Mouse (Mus musculus) fibroblast of lung, adult 2 months (primary cell): ENCODE measurements around the gene Tacr2.

ENCODE experiments used
- DNase-seq: peaks from one replicate; pipeline ENCODE4 v3.0.0-alpha.2; 2011; ENCODE audit warnings: low read depth

Gene Tacr2

GRCm38 (mm10) chr10:62300006-62300827 is 48.0 kb downstream of the Tacr2 start:
- DNase-seq = peak; percentile 81

GRCm38 (mm10) chr10:62305090-62305489 is 52.9 kb downstream of the Tacr2 start:
- no peak for DNase-seq

GRCm38 (mm10) chr10:62306483-62306882 is 54.2 kb downstream of the Tacr2 start:
- no peak for DNase-seq

GRCm38 (mm10) chr10:62308896-62309491 is 56.8 kb downstream of the Tacr2 start:
- DNase-seq = no peak

- no peak for DNase-seq
These were observed 57.4 kb downstream of the Tacr2 start for GRCm38 (mm10) chr10:62309593-62309992.

GRCm38 (mm10) chr10:62310259-62311039 is 58.2 kb downstream of the Tacr2 start:
- no peak for DNase-seq

GRCm38 (mm10) chr10:62311464-62311863 is 59.2 kb downstream of the Tacr2 start:
- no peak for DNase-seq

- DNase-seq = no peak
These were observed 60.9 kb downstream of the Tacr2 start for GRCm38 (mm10) chr10:62313140-62313539.

GRCm38 (mm10) chr10:62313885-62314424 is 61.7 kb downstream of the Tacr2 start:
- DNase-seq = no peak
